Mouse (Mus musculus): Measurements from ENCODE around the gene Gdf15. TPM values are rescaled to one million over a fixed set of nuclear protein-coding genes. Genes with fewer than 3 reads are reported as not detected.

Gdf15 gene
- polyA plus RNA-seq, 1 experiment from 2014 or later = 1.6 TPM

DNA sequence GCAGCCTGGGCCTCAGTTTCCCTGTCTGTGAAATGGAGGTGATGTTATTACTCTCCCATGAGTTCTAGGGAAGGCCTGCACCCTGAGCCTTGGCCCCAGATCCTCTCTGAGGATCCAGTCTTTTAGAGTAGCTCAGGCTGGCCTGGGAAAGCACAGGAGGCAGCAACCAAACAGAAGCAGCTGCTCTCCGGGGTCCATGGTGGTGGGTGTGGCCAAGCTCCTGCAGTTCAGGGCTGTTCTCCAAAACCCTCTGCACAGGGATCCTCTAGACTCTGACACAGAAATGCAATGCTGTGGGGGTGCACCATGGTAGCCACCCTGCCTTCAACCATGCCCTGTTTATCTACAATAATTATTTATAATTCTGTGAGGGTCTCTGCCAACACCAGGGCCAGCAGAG is 18.5 kb downstream of the Gdf15 start:
- peaks cover 17% of the 10 kb centered on the region for H3K4me1 ChIP-seq (ENCODE audit: control insufficient read depth, insufficient read depth, low read length)
- H3K27me3 ChIP-seq (ENCODE audit: control insufficient read depth, insufficient read depth, low read length) = no peaks in the 10 kb centered on the region
- no peak overlapping the region for H3K9ac ChIP-seq (ENCODE audit: low read length)
- no peak overlapping the region for H3K27ac ChIP-seq (ENCODE audit: low read length)
- no peak overlapping the region for H3K4me2 ChIP-seq (ENCODE audit: low read depth, low read length)
- H3K4me3 ChIP-seq (ENCODE audit: low read length) = no peak overlapping the region
- no peaks in the 10 kb centered on the region for H3K9me3 ChIP-seq (replicated peaks; ENCODE audit: control insufficient read depth, low read length)
- WGBS = 4% methylated on average over 1 of the region's 1 CpGs
- no peaks in the 10 kb centered on the region for H3K36me3 ChIP-seq (ENCODE audit: control insufficient read depth, insufficient read depth)
- ATAC-seq (replicated peaks; ENCODE audit: extremely low read depth, insufficient read depth, low FRiP score) = no peak

GRCm38 (mm10) chr8:70611849-70612248 is 20.4 kb downstream of the Gdf15 start:
- Histone ChIP-seq H3K9ac (ENCODE audit: low read length) (peak overlapping the region; percentile 61), H3K27me3 (ENCODE audit: control insufficient read depth, insufficient read depth, low read length) (no peaks in the 10 kb centered on the region), H3K4me2 (ENCODE audit: low read depth, low read length) (peak overlapping the region; percentile 99), H3K4me1 (ENCODE audit: control insufficient read depth, insufficient read depth, low read length) (peaks cover 17% of the 10 kb centered on the region), H3K4me3 (ENCODE audit: low read length) (peak overlapping the region; percentile 49), H3K36me3 (ENCODE audit: control insufficient read depth, insufficient read depth) (no peaks in the 10 kb centered on the region), H3K27ac (ENCODE audit: low read length) (peak overlapping the region; percentile 72), H3K9me3 (replicated peaks; ENCODE audit: control insufficient read depth, low read length) (no peaks in the 10 kb centered on the region)
- WGBS = 0% methylated on average over 6 of the region's 6 CpGs
- ATAC-seq (replicated peaks; ENCODE audit: extremely low read depth, insufficient read depth, low FRiP score) = no peak

- H3K4me1 ChIP-seq (ENCODE audit: control insufficient read depth, insufficient read depth, low read length) = peaks cover 17% of the 10 kb centered on the region
- peak overlapping the region; percentile 66 for H3K9ac ChIP-seq (ENCODE audit: low read length)
- H3K36me3 ChIP-seq (ENCODE audit: control insufficient read depth, insufficient read depth) = no peaks in the 10 kb centered on the region
- peak overlapping the region; percentile 96 for H3K27ac ChIP-seq (ENCODE audit: low read length)
- H3K27me3 ChIP-seq (ENCODE audit: control insufficient read depth, insufficient read depth, low read length) = no peaks in the 10 kb centered on the region
- under 1% methylated on average over 54 of the region's 54 CpGs for WGBS
- ATAC-seq (replicated peaks; ENCODE audit: extremely low read depth, insufficient read depth, low FRiP score) = no peak; the same call in 1 of the 2 replicates
- H3K9me3 ChIP-seq (replicated peaks; ENCODE audit: control insufficient read depth, low read length) = no peaks in the 10 kb centered on the region
- peak overlapping the region; percentile 99 for H3K4me2 ChIP-seq (ENCODE audit: low read depth, low read length)
- peak overlapping the region; percentile 49 for H3K4me3 ChIP-seq (ENCODE audit: low read length)
Measured at GRCm38 (mm10) chr8:70610796-70611771, 21.2 kb downstream of the Gdf15 start.

DNA sequence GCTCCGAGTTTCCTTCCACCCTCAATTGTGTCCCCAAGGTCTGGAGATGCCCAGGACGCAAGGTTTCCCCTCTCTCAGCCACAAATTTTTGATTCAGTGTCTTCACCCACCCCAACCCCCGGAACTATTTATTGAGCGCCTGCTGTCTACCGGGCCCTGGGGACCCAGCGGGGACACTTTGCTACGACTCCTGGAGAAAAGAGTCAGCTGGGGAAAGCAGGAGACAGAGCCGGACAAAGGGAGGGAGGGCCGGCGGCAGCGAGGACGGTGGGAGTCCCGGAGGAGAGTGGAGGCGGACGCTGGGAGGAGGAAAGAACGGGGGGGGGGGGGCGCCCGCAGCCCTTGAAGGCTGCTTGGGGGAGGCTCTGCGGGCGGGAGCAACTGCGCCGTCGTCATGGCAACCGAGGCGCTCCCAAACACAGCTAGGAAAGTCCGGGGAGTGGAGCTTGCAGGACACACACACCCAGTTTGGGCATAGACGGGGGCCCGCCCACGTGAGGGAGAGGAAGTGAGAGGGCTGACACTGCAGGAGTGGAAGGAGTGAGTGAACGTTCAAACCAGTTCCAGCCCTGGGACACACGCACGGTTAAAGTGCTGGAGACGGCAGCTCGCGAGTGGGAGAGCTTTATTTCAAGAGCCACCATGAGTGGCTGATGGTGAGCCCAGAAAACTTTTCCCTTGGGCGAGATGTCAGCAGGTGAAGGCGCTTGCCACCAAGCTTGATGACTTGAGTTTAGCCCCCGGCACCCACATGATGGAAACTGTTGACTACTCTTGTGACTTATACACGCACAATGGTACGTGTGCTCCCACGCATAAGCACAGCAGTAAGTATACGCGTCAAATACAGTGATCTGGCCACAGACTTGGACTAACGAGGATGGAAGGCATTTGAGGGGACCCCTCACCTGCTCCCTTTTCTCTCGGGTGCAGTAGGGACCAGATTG is 22.1 kb downstream of the Gdf15 start:
- peak overlapping the region; percentile 99 for H3K4me2 ChIP-seq (ENCODE audit: low read depth, low read length)
- peak overlapping the region; percentile 49 for H3K4me3 ChIP-seq (ENCODE audit: low read length)
- no peaks in the 10 kb centered on the region for H3K36me3 ChIP-seq (ENCODE audit: control insufficient read depth, insufficient read depth)
- H3K27ac ChIP-seq (ENCODE audit: low read length) = peak overlapping the region; percentile 96
- peak; percentile 71 for ATAC-seq (replicated peaks; ENCODE audit: extremely low read depth, insufficient read depth, low FRiP score)
- peaks cover 17% of the 10 kb centered on the region for H3K4me1 ChIP-seq (ENCODE audit: control insufficient read depth, insufficient read depth, low read length)
- H3K9ac ChIP-seq (ENCODE audit: low read length) = peak overlapping the region; percentile 66
- H3K9me3 ChIP-seq (replicated peaks; ENCODE audit: control insufficient read depth, low read length) = no peaks in the 10 kb centered on the region
- no peaks in the 10 kb centered on the region for H3K27me3 ChIP-seq (ENCODE audit: control insufficient read depth, insufficient read depth, low read length)
- WGBS = under 1% methylated on average over 41 of the region's 45 CpGs

GRCm38 (mm10) chr8:70609368-70609848 is 22.8 kb downstream of the Gdf15 start:
- ATAC-seq (replicated peaks; ENCODE audit: extremely low read depth, insufficient read depth, low FRiP score) = peak; percentile 70
- H3K36me3 ChIP-seq (ENCODE audit: control insufficient read depth, insufficient read depth) = no peaks in the 10 kb centered on the region

DNA sequence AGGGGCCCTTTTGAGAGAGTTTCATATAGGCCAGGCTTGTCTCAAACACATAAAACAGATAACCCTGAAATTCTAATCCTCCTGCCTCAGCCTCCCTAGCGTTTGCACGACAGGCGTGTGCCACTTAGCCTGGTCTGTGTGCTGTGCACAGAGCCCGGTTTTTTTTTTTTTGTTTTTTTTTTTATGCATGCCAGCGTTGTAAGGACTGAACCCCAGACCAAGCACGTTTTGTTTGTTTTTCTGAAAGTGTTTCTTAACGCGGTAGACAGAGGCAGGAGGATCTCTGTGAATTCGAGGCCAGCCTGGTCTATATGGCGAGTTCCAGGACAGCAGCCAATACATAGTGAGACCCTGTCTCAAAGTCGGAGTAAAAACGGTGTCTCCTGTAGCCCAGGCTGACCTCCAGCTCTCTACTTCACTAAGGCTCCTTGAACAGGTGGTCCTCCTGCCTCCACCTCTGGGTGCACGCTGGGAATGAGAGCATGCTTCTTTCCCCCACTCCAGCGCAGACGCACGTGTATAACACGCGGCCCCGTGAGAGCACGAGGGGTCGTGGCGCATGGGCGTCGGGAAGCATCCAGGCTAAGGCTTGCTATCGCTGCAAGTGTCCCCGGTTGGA is 23.4 kb downstream of the Gdf15 start, which contains the start of gene Ssbp4:
Gene Ssbp4 (minus strand): TSS at position 124 of the 619 bp plus-strand sequence.
- H3K27me3 ChIP-seq (ENCODE audit: control insufficient read depth, insufficient read depth, low read length) = no peaks in the 10 kb centered on the region
- WGBS = 4% methylated on average over 26 of the region's 26 CpGs
- H3K27ac ChIP-seq (ENCODE audit: low read length) = peak within 1 kb of the TSS; percentile 96
- H3K9me3 ChIP-seq (replicated peaks; ENCODE audit: control insufficient read depth, low read length) = no peaks in the 10 kb centered on the region
- H3K4me2 ChIP-seq (ENCODE audit: low read depth, low read length) = peak within 1 kb of the TSS; percentile 99
- H3K4me3 ChIP-seq (ENCODE audit: low read length) = peak within 1 kb of the TSS; percentile 74
- H3K9ac ChIP-seq (ENCODE audit: low read length) = peak within 1 kb of the TSS; percentile 85
- ATAC-seq (replicated peaks; ENCODE audit: extremely low read depth, insufficient read depth, low FRiP score) = peak; percentile 0; the same call in 1 of the 2 replicates
- H3K36me3 ChIP-seq (ENCODE audit: control insufficient read depth, insufficient read depth) = no peaks in the 10 kb centered on the region
- H3K4me1 ChIP-seq (ENCODE audit: control insufficient read depth, insufficient read depth, low read length) = peaks cover 17% of the 10 kb centered on the region

More at GRCm38 (mm10) chr8:70609368-70609848, 22.8 kb downstream of the Gdf15 start:
- peaks cover 17% of the 10 kb centered on the region for H3K4me1 ChIP-seq (ENCODE audit: control insufficient read depth, insufficient read depth, low read length)
- 2% methylated on average over 36 of the region's 39 CpGs for WGBS
- no peaks in the 10 kb centered on the region for H3K9me3 ChIP-seq (replicated peaks; ENCODE audit: control insufficient read depth, low read length)
- peak overlapping the region; percentile 99 for H3K4me2 ChIP-seq (ENCODE audit: low read depth, low read length)
- peak overlapping the region; percentile 49 for H3K4me3 ChIP-seq (ENCODE audit: low read length)
- H3K9ac ChIP-seq (ENCODE audit: low read length) = peak overlapping the region; percentile 66
- peak overlapping the region; percentile 96 for H3K27ac ChIP-seq (ENCODE audit: low read length)
- H3K27me3 ChIP-seq (ENCODE audit: control insufficient read depth, insufficient read depth, low read length) = no peaks in the 10 kb centered on the region

DNA sequence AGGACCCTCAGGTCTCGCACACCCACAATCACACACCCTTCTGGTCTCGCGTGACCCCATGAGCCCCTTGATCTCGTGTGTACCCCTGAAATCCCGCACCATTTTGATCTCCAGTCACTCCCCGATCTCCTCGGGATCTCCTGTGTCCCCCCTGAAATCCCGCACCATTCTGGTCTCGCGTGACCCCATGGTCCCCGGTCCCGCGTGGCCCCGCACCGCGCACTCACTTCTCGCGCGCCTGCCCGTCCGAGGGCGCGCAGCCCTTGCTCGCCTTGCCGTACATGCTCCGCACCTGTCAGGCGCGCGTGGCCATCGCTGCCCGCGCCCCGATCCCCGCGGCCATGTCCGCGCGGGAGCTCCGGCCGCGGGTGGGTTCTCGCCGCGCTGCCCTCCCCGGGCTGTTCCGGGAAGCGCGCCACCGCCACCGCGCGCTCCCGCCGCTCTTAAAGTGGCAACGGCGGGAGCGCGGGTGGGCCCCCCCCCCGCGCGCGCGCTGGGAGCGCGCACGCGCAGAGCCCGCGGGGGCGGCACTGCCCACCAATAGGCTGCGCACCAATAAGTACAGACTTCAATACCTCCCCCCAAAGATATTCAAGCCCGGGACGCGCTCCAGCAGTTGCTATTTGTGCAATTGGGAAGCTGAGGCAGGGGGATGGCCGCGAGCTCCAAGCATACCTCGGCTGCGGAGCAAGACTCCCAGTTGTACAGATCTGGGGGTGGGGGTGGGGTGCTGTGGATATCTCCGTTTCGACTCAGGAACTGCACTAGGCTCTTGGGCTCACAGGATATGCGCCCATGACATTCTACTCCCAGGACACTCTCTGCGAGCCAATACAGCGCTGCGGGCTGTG is 24.1 kb downstream of the Gdf15 start:
- WGBS = 2% methylated on average over 83 of the region's 84 CpGs
- Histone ChIP-seq H3K27ac (ENCODE audit: low read length) (peak overlapping the region; percentile 96), H3K27me3 (ENCODE audit: control insufficient read depth, insufficient read depth, low read length) (no peaks in the 10 kb centered on the region), H3K4me1 (ENCODE audit: control insufficient read depth, insufficient read depth, low read length) (peaks cover 17% of the 10 kb centered on the region), H3K9me3 (replicated peaks; ENCODE audit: control insufficient read depth, low read length) (no peaks in the 10 kb centered on the region), H3K4me3 (ENCODE audit: low read length) (peak overlapping the region; percentile 74), H3K36me3 (ENCODE audit: control insufficient read depth, insufficient read depth) (no peaks in the 10 kb centered on the region), H3K4me2 (ENCODE audit: low read depth, low read length) (peak overlapping the region; percentile 99), H3K9ac (ENCODE audit: low read length) (peak overlapping the region; percentile 85)
- ATAC-seq (replicated peaks; ENCODE audit: extremely low read depth, insufficient read depth, low FRiP score) = no peak

DNA sequence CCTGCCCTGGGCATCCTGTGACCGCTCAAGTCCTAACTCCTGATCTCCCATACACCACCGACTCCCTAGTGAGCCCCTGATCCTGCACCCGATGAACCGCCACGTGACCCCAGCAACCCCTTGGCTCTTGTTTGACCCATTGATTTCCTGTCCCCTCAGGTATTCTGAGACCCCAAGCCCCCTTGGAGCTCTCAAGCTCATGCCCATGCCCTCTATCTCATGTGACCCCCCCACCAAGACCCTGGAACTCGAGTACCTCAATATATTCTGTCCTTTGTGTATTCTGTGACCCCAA is 24.7 kb downstream of the Gdf15 start:
- Histone ChIP-seq H3K27me3 (ENCODE audit: control insufficient read depth, insufficient read depth, low read length) (no peaks in the 10 kb centered on the region), H3K4me3 (ENCODE audit: low read length) (peak overlapping the region; percentile 74), H3K4me2 (ENCODE audit: low read depth, low read length) (peak overlapping the region; percentile 99), H3K36me3 (ENCODE audit: control insufficient read depth, insufficient read depth) (peaks cover 3% of the 10 kb centered on the region; the same call in 1 of the 2 replicates), H3K9ac (ENCODE audit: low read length) (peak overlapping the region; percentile 85), H3K4me1 (ENCODE audit: control insufficient read depth, insufficient read depth, low read length) (peaks cover 17% of the 10 kb centered on the region), H3K9me3 (replicated peaks; ENCODE audit: control insufficient read depth, low read length) (no peaks in the 10 kb centered on the region), H3K27ac (ENCODE audit: low read length) (peak overlapping the region; percentile 96)
- WGBS = 26% methylated on average over 6 of the region's 6 CpGs
- no peak for ATAC-seq (replicated peaks; ENCODE audit: extremely low read depth, insufficient read depth, low FRiP score)

Data from heart, embryonic 16.5 days (tissue).